Mouse (Mus musculus) kidney, adult 2 months (tissue): ENCODE data around the gene Gm21981.
"Not testable (repeated sequence)": the region's sequence is repeated elsewhere in the genome, so short reads cannot be mapped to it uniquely, and the experiment has no call there.

Experiments used
- CTCF ChIP-seq: fragments of 200-500 bp; conservative IDR thresholded peaks from 2 replicates; pipeline ENCODE4 v1.5.1; 2011; ENCODE audit warnings: low read depth, mild to moderate bottlenecking, control low read depth, low read length, moderate library complexity, mixed read lengths; ENCODE audit not compliant: insufficient read depth, insufficient read length
- POLR2A ChIP-seq: fragments of 200-500 bp; IDR thresholded peaks from one replicate; pipeline ENCODE4 v1.6.1; 2011; ENCODE audit warnings: low read depth, low read length, control low read depth

DNA sequence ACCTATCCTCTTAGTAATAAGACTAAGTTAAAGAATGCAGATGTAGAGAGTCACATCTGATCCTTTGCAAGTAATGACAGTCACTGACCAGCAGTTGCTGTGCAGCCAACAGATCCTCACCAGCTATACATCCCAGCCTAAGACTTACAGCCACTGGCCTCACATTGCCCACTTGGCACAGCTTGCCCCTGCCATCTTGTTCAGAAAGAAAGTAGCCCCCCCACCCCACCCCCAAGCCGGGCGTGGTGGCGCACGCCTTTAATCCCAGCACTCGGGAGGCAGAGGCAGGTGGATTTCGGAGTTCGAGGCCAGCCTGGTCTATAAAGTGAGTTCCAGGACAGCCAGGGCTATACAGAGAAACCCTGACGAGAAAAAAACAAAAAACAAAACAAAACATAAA, 39.9 kb downstream of the Gm21981 start:
- TF ChIP-seq POLR2A, CTCF: not testable (repeated sequence)
